Mouse (Mus musculus) inflammation-experienced regulatory T-cells (primary cell): ENCODE measurements around the gene Hspa12b. TPM values are rescaled to one million over a fixed set of nuclear protein-coding genes. Genes with fewer than 3 reads are reported as not detected.

ENCODE experiments used
- polyA plus RNA-seq, 2 experiments: library from polyadenylated mRNA; unstranded; fragments of 100-300 nt; shearing (Covaris generic); gene quantifications; one replicate each; pipeline ENCODE4 v1.2.1; 2017

Gene Hspa12b
- under 1 TPM; 0.13 to 0.92 TPM for polyA plus RNA-seq

DNA sequence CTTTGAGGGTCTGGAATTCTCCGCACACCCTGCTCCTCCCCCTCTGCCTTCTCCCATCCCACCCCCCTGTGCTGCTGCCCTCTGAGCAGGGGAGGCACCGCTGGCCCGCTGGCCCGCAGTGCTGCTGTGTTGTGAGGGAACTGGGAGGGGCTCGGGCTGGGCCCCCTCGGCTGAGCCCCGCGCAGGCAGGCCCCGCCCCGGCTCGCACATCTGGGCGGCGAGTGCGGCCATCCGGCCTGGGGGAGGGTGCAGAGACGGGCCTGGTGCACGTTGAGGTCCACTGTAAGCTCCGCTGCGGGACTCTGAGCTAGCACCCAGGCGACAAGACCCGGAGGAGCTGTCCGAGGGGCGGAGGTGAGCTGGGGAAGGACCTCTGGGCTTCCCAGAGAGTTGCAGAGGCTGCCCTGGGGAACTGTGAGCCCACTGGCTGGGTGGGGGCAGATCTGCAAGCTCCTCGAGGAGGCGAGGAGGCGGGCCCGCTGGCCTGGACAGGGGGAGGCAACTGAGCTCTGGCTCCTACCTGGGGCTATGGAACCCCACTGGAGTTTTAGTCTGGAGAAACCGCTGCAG lies at the start of gene Hspa12b:
Gene Hspa12b (plus strand): TSS at position 120 of the 570 bp plus-strand sequence.

DNA sequence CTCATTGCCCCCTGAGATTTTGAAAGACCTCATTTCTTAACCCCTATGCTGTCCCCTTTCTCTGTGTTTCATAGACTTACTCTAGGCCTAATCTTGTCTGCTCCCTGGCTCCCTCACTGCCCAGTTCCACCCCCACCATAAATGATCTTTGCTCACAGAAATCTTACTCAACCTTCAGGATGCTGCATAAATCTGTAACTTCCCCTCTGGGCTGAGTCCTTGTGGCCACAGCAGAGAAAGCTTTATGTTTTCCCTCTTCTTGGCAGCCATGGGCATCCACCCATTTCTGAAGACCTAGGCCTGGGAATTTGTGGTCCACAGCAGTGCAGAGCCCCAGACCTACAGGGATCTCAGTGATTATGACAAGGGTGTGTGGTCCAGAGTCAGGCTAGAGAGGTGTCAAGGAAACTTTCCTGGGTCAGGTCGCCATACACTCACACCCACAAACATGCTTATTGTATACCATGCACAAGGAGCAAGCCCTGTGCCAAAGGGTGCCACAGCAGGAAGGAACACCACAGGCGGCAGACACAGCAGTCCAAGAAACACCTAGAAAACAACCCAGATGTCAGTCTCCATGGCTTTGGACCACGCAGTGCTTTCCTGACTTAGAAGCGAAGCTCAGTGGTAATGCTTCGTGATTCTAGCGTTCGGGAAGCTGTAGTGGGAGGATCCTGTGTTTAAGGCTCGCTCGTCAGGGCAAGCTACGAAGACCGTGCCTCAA lies 40.3 kb upstream of the Hspa12b start, which contains the start of gene Siglec1:
Gene Siglec1 (minus strand): TSS at position 99 of the 724 bp plus-strand sequence.

DNA sequence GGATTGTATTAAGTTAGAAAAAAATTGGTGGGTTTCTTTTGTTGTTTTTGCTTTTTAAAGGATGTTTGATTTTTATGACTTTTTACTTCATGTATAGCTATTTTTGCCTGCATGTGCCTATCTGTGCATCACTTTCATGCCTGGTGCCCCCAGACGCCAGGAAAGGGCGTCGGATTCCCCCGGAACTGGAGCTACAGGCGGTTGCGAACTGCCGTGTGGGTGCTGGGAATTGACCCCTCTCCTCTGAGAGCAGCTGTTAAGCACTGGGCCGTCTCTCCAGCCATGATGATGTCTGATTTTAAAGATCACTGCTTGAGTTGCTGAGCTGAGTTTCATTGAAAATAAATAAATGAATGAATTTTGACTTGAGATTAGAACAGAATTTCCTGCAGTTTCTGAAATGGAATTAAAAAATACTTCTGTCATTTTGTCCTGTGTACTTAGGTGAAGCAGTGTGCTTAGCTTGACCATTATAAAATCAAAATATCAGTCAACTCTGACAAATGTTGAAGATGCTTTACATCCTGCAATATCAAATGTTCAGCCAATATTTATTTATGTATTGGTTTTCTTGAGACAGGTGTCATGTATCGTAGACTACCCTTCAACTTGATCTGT lies 6.0 kb downstream of the Hspa12b start, which contains the start of gene Gm11037:
Gene Gm11037 (plus strand): TSS at position 568 of the 618 bp plus-strand sequence.

DNA sequence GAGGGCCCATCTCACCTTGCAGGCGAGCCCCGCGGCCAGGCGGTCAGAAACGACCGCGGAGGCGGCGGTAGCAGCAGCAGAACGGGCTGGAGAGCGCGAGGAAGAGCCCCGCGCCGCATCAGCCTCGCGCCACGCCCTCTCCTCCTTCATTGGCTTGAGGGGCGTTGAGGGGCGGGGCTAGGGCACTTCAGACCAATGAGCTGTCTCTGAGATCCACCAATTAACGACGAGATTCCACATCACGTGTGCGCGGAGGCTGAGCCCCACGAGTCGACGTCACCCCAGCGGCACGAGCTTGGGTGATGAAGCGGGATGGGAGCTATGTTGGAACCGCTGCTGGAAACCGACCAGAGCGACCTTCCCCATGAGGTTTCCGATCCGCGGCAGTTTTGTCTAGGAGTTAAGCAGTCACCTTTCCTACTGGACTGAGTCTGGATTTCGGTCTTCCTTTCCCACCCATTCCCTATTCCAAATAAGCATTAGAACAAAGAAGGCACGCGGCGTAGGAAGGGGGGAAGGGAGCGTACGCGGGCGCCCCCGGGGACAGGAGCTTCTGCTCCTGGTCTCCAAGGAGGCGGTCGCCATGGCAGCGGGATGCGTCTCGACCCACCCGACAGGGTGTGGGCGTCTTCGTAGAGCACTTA lies 33.0 kb downstream of the Hspa12b start, which contains the start of gene 1700037H04Rik:
Gene 1700037H04Rik (minus strand): TSS at position 144 of the 644 bp plus-strand sequence.

DNA sequence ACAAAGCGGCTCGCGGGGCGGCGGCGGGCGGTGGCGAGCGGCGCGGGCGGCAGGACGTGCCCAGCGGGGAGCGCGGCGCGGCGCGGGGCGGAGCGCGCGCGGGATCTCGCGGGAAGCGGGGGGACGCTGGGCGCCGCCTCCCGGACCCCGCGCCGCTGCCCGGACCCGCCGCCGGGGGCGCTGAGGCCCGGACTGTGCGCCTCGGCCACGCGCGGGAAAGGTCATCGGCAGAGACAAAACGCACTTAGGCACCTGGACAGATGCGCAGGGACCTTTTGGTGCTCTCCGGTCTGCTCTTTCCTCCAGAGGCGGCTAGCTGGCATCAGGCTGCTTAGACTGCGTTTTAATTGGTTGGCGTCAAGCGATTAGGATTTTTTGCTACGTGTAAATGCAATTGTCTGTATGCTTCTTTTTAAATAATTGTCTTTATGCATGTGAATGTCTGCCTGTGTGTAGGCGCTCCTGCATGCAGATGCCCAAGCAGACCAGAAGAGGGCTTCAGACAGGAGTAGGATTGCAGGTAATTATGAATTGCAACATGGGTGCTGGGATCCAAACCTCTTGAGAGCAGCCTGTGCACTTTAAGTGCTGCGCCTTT lies 53.0 kb downstream of the Hspa12b start, which contains the start of gene Cenpb:
Gene Cenpb (minus strand): TSS at position 78 of the 598 bp plus-strand sequence.

DNA sequence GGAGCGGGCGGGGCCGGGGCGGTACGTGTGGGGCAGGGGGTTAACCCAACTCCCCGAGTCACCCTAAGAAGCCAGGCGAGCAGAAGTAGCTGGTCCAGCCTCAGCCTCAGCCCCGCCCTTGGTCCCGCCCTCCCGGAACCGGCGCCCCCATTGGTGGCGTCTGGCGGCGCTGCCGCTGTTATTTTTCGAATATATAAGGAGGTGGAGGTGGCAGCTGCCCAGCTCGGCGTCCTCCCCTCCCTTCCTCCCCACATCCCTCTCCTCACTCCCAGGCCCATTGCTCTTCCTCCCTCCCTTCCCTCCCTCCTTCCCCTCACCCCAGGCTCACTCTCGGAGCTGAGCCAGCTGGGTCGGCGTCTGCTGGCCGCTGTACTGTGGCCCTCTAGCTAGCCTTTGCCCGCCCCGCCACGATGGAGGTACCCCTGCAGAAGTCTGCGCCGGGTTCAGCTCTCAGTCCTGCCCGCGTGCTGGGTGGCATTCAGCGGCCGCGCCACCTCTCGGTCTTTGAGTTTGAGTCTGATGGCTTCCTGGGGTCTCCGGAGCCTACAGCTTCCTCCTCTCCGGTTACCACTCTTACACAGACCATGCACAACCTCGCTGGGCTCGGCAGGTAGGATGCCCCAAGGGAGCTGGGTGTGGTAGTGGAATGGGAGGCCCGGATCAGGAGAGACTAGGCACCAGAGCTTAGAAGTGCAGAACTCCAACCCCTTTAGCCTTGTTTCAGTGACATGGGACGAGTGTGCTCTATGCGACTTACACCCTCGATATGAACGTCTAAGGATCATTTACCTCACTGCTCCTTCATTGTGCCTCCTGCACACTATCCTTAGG lies 59.9 kb downstream of the Hspa12b start, which contains the start of the genes Cdc25b and Spef1:
Gene Cdc25b (plus strand): TSS at position 179 of the 831 bp plus-strand sequence.
Gene Spef1 (minus strand): TSS at position 512 of the 831 bp plus-strand sequence.

Other genes with a start within 250 kb of the Hspa12b start
- gene 4930402H24Rik, start 220.9 kb upstream of the Hspa12b start, polyA plus RNA-seq: 10 to 100 TPM; 16.3 to 18.9 TPM
- 10 to 100 TPM; 11.6 to 14.9 TPM for gene Atrn, start 220.8 kb upstream of the Hspa12b start, polyA plus RNA-seq
- 1 to 10 TPM in 1 of 2 experiments, not detected in 1; 1.5 TPM for gene Gfra4, start 84.2 kb upstream of the Hspa12b start, polyA plus RNA-seq
- gene Adam33, start 63.5 kb upstream of the Hspa12b start, polyA plus RNA-seq: 1 to 10 TPM in 1 of 2 experiments, under 1 TPM in 1; 0.89 to 2.1 TPM
- 1 to 10 TPM in 1 of 2 experiments, under 1 TPM in 1; 0.18 to 2.0 TPM for gene Siglec1, start 40.5 kb upstream of the Hspa12b start, polyA plus RNA-seq
- not detected for gene Gm11037, start 6.2 kb downstream of the Hspa12b start, polyA plus RNA-seq
- 10 to 100 TPM; 29.5 to 41.0 TPM for gene 1700037H04Rik, start 32.8 kb downstream of the Hspa12b start, polyA plus RNA-seq
- gene Cenpb, start 52.8 kb downstream of the Hspa12b start, polyA plus RNA-seq: 10 to 100 TPM in 1 of 2 experiments, 1 to 10 TPM in 1; 7.6 to 11.6 TPM
- 100 to 1,000 TPM in 1 of 2 experiments, 10 to 100 TPM in 1; 81.9 to 101 TPM for gene Cdc25b, start 59.7 kb downstream of the Hspa12b start, polyA plus RNA-seq
- 1 to 10 TPM in 1 of 2 experiments, under 1 TPM in 1; 0.69 to 1.9 TPM for gene Spef1, start 60.0 kb downstream of the Hspa12b start, polyA plus RNA-seq
- 10 to 100 TPM; 21.0 to 28.8 TPM for gene Ap5s1, start 79.8 kb downstream of the Hspa12b start, polyA plus RNA-seq
- 10 to 100 TPM; 16.7 to 23.5 TPM for gene Mavs, start 106.8 kb downstream of the Hspa12b start, polyA plus RNA-seq
- 100 to 1,000 TPM in 1 of 2 experiments, 10 to 100 TPM in 1; 97.9 to 102 TPM for gene Pank2, start 135.2 kb downstream of the Hspa12b start, polyA plus RNA-seq
- 1 to 10 TPM in 1 of 2 experiments, under 1 TPM in 1; 0.77 to 1.5 TPM for gene Rnf24, start 225.6 kb downstream of the Hspa12b start, polyA plus RNA-seq